Mouse (Mus musculus): ENCODE measurements at regions not wholly inside any gene's neighbourhood (a gene's known extent, or its start where the extent isn't known, plus 50 kb on each side); places are given as distances from the start of the nearest gene placed in this dataset.

DNA sequence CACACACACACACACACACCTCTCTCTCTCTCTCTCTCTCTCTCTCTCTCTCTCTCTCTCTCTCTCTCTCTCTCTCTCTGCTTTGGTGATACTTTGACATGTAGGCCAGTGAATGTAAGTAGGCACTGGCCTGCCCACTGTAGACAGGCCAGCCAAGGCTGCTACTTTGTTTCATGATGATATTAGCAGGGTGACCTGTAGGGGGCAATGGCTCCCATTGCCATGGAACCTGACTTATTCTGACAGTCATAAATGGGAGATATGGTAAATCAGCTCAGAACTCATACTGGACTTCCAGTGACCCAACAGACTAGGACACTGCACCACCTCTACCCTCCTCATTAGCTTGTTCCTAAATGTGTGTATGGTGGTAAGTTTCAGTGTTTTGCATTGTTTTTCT is 235.0 kb upstream of the Gm10192 start:
- Histone ChIP-seq H3K9ac (ENCODE audit: low read length) (no peak overlapping the region), H3K27ac (ENCODE audit: low read length) (no peak overlapping the region), H3K9me3 (replicated peaks; ENCODE audit: control insufficient read depth, low read length) (no peaks in the 10 kb centered on the region), H3K4me1 (ENCODE audit: control insufficient read depth, insufficient read depth, low read length) (no peaks in the 10 kb centered on the region), H3K4me3 (replicated peaks; ENCODE audit: low read length) (no peak overlapping the region), H3K27me3 (ENCODE audit: control insufficient read depth, insufficient read depth, low read length) (no peaks in the 10 kb centered on the region), H3K36me3 (ENCODE audit: control insufficient read depth, insufficient read depth, low read length) (no peaks in the 10 kb centered on the region), H3K4me2 (ENCODE audit: low read depth, low read length) (no peak overlapping the region)
- ATAC-seq (ENCODE audit: insufficient read depth, low FRiP score) = no peak

DNA sequence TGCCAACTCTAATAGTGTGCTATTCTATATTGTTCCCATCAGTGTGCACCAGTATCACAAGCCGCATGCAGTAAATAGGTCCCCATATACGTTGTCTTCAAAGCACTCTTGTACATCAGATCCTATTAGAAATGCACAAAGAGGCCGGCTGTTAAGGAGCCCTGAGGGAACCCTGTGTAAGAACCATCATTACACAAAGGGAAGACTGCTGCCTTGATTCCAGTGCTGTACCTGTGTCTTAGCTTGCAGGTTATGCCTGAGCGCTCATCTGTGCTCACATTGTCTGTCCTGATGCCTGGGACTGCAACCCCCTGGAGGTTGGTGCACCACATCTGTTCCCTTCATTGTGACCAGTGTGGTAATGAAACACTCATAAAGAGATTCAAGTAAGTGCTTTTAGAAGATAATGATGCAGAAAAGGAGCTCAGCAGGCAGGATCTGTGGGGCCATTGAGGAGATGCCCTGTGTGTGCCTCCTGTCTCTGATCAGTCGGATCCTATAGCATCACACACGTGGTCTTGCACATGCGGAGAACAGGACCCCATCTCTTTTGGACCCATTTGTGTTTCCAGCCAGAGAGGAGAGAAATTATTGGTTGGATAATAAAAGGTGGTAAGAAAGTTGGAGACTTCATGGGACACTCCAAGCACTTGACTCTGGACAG is 225.8 kb upstream of the Gm10192 start:
- no peak overlapping the region for H3K9ac ChIP-seq (ENCODE audit: low read length)
- no peak overlapping the region for H3K4me3 ChIP-seq (replicated peaks; ENCODE audit: low read length)
- no peaks in the 10 kb centered on the region for H3K4me1 ChIP-seq (ENCODE audit: control insufficient read depth, insufficient read depth, low read length)
- ATAC-seq (ENCODE audit: insufficient read depth, low FRiP score) = no peak
- no peaks in the 10 kb centered on the region for H3K27me3 ChIP-seq (ENCODE audit: control insufficient read depth, insufficient read depth, low read length)
- H3K36me3 ChIP-seq (ENCODE audit: control insufficient read depth, insufficient read depth, low read length) = no peaks in the 10 kb centered on the region
- H3K9me3 ChIP-seq (replicated peaks; ENCODE audit: control insufficient read depth, low read length) = no peaks in the 10 kb centered on the region
- no peak overlapping the region for H3K4me2 ChIP-seq (ENCODE audit: low read depth, low read length)
- H3K27ac ChIP-seq (ENCODE audit: low read length) = no peak overlapping the region
- WGBS = 87% methylated on average over 7 of the region's 7 CpGs

DNA sequence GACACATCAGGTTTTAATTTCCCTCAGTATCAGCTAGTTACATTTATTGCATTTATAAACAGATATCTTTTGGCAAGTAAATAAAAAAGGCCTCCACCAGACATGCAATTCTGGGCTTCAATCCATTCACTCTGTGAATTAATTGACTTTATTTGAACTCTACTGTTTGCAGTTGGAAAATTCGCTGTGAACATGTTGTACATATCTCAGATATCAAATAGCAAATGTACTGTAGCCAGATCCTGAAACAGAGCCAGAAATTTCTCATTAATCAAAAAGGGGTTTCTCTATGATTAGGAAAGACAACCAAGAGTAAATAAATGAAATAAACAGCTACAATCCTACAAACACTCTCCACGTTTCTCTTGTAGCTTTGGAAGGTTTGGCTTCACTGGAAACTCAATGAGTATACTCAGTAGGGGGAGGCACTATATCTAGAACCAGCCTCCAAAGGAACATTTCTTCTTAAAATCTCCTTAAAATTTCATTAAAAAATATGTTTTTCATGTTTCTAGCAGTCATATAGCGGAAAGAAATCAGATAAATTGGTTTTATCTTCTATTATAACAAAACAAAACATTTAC is 211.8 kb upstream of the Gm10192 start:
- Histone ChIP-seq H3K27ac (ENCODE audit: low read length) (no peak overlapping the region), H3K9ac (ENCODE audit: low read length) (no peak overlapping the region), H3K4me3 (replicated peaks; ENCODE audit: low read length) (no peak overlapping the region), H3K9me3 (replicated peaks; ENCODE audit: control insufficient read depth, low read length) (no peaks in the 10 kb centered on the region), H3K4me1 (ENCODE audit: control insufficient read depth, insufficient read depth, low read length) (no peaks in the 10 kb centered on the region), H3K36me3 (ENCODE audit: control insufficient read depth, insufficient read depth, low read length) (no peaks in the 10 kb centered on the region), H3K27me3 (ENCODE audit: control insufficient read depth, insufficient read depth, low read length) (no peaks in the 10 kb centered on the region), H3K4me2 (ENCODE audit: low read depth, low read length) (no peak overlapping the region)
- no peak for ATAC-seq (ENCODE audit: insufficient read depth, low FRiP score)
- WGBS = 47% methylated on average over 3 of the region's 3 CpGs

DNA sequence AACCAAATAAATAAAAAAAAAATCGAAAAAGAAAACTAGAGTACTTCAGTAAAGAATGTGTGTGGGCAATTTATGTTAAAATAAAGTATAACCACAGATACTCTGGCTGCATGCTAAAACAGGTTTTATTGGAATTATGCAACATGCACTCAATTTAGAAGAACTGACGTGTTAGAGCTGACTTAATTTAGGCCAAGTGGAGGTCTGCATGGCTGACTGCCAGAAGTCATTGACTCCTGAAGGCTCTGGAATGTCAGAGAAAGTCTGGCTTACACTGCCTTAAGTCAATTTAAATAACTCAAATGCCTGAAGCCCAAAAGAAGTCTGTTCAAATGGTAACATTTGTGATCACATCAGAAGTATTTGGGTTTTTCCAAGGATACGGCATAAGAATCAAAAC is 198.1 kb upstream of the Gm10192 start:
- no peak for ATAC-seq (ENCODE audit: insufficient read depth, low FRiP score)
- Histone ChIP-seq H3K36me3 (ENCODE audit: control insufficient read depth, insufficient read depth, low read length) (no peaks in the 10 kb centered on the region), H3K27ac (ENCODE audit: low read length) (no peak overlapping the region), H3K27me3 (ENCODE audit: control insufficient read depth, insufficient read depth, low read length) (no peaks in the 10 kb centered on the region), H3K4me1 (ENCODE audit: control insufficient read depth, insufficient read depth, low read length) (no peaks in the 10 kb centered on the region), H3K9ac (ENCODE audit: low read length) (no peak overlapping the region), H3K4me3 (replicated peaks; ENCODE audit: low read length) (no peak overlapping the region), H3K9me3 (replicated peaks; ENCODE audit: control insufficient read depth, low read length) (no peaks in the 10 kb centered on the region), H3K4me2 (ENCODE audit: low read depth, low read length) (no peak overlapping the region)
- WGBS = 40% methylated on average over 3 of the region's 3 CpGs

DNA sequence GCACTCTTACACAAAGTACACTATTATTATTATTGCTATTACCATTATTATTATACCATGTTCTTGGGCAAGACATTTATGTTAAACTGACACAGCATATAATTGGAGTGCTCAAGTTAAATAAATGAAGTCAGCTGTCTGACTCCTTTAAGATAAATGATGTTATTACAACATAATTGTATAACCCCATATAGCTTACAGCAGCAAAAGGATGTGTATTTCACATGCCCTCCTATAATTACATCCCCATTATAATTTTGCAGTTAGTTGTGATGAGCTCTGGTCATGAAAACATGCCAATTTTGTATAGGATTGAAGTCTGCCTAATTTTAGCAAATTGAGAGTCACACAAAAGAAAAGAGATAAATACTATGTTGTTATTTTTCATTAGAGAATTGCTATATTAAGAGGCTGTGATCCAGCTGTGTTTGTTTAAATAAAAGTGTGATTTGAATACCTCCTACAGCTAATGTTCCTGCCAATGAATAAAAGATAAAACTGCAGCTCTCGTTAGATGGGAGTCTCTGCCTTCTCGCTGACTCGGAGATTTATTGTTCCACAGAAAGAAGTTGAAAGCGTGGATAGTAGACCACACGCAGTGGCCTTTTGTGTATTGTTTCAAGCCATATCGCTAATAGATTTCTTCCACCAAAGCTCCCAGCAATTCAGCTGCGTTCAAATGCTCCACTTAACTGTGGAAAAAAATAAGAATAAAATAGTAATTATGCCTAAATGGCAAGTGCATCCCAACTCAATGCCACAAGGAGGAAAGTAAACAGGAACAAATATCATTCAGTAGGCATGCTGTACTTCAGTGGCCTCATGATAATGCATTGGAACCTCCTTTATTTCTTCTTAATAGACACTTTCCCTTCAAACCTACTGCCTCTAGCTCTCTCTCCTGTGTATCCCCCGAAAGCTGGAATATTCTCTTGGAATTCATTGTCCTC is 194.9 kb upstream of the Gm10192 start:
- H3K27ac ChIP-seq (ENCODE audit: low read length) = no peak overlapping the region
- WGBS = 52% methylated on average over 8 of the region's 8 CpGs
- H3K4me2 ChIP-seq (ENCODE audit: low read depth, low read length) = no peak overlapping the region
- H3K4me3 ChIP-seq (replicated peaks; ENCODE audit: low read length) = no peak overlapping the region
- H3K27me3 ChIP-seq (ENCODE audit: control insufficient read depth, insufficient read depth, low read length) = no peaks in the 10 kb centered on the region
- no peak for ATAC-seq (ENCODE audit: insufficient read depth, low FRiP score)
- H3K9me3 ChIP-seq (replicated peaks; ENCODE audit: control insufficient read depth, low read length) = no peaks in the 10 kb centered on the region
- no peak overlapping the region for H3K9ac ChIP-seq (ENCODE audit: low read length)
- H3K4me1 ChIP-seq (ENCODE audit: control insufficient read depth, insufficient read depth, low read length) = no peaks in the 10 kb centered on the region
- H3K36me3 ChIP-seq (ENCODE audit: control insufficient read depth, insufficient read depth, low read length) = no peaks in the 10 kb centered on the region

DNA sequence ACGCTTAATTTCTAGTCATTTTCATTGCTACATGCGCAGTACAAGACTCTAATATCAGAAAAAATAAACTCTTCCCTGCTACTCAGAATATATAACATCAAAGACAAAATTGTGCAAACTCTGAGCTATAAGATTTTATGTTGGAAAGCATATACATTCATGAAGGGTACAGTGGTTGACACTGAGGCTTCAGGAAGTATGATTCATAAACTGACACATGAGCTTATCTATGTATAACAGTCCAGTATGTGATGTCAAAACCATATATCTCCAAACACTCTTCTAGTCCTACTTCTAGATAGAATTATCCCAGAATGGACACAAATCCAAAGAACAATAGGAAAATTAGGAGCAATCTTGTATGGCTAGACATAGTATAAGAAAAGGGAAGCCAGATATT is 177.5 kb upstream of the Gm10192 start:
- no peak for ATAC-seq (ENCODE audit: insufficient read depth, low FRiP score)
- Histone ChIP-seq H3K4me2 (ENCODE audit: low read depth, low read length) (no peak overlapping the region), H3K27me3 (ENCODE audit: control insufficient read depth, insufficient read depth, low read length) (no peaks in the 10 kb centered on the region), H3K9me3 (replicated peaks; ENCODE audit: control insufficient read depth, low read length) (no peaks in the 10 kb centered on the region), H3K27ac (ENCODE audit: low read length) (no peak overlapping the region), H3K4me1 (ENCODE audit: control insufficient read depth, insufficient read depth, low read length) (no peaks in the 10 kb centered on the region), H3K4me3 (replicated peaks; ENCODE audit: low read length) (no peak overlapping the region), H3K36me3 (ENCODE audit: control insufficient read depth, insufficient read depth, low read length) (no peaks in the 10 kb centered on the region), H3K9ac (ENCODE audit: low read length) (no peak overlapping the region)
- 88% methylated on average over 2 of the region's 2 CpGs for WGBS

DNA sequence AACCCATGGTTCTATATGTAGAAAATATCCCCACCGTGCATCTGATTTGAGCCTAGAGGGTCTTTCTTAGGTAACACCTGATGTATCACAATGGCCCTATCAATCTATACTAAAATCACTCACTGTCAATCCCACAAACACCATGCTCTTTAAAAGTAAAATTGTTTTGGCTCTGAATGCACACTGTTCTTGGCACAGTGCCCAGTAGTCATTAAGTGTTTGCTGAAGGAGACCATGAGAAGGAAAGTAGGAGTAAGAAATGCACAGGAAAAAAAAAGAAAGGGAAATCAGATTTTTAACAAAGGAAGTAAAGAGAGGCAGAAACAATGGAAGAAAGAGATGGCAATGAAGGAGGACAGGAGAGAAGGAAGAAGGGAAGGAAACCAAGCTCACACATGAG is 175.0 kb upstream of the Gm10192 start:
- ATAC-seq (ENCODE audit: insufficient read depth, low FRiP score) = no peak
- Histone ChIP-seq H3K4me2 (ENCODE audit: low read depth, low read length) (no peak overlapping the region), H3K9me3 (replicated peaks; ENCODE audit: control insufficient read depth, low read length) (no peaks in the 10 kb centered on the region), H3K27ac (ENCODE audit: low read length) (no peak overlapping the region), H3K9ac (ENCODE audit: low read length) (no peak overlapping the region), H3K4me3 (replicated peaks; ENCODE audit: low read length) (no peak overlapping the region), H3K27me3 (ENCODE audit: control insufficient read depth, insufficient read depth, low read length) (no peaks in the 10 kb centered on the region), H3K36me3 (ENCODE audit: control insufficient read depth, insufficient read depth, low read length) (no peaks in the 10 kb centered on the region), H3K4me1 (ENCODE audit: control insufficient read depth, insufficient read depth, low read length) (no peaks in the 10 kb centered on the region)
- 65% methylated on average over 1 of the region's 1 CpGs for WGBS

DNA sequence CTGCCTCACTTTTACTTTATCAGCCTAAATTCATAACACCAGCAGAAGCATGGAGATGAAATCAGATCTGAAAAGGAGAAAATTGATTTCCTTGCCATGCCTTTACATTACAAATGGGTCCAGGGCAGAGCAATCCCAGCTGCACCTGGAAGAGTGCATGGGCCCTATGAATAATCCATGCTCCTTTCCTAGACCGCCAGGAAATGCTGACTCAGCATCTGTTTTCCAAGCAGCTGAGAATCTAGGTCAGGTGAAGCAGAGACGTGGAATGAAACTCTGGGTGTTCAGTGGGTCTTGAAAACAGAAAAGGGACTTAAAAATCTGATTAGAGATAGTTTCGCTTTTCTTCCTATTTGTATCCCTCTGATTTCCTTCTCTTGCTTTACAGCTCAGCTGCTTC is 163.8 kb upstream of the Gm10192 start:
- H3K4me3 ChIP-seq (replicated peaks; ENCODE audit: low read length) = no peak overlapping the region

DNA sequence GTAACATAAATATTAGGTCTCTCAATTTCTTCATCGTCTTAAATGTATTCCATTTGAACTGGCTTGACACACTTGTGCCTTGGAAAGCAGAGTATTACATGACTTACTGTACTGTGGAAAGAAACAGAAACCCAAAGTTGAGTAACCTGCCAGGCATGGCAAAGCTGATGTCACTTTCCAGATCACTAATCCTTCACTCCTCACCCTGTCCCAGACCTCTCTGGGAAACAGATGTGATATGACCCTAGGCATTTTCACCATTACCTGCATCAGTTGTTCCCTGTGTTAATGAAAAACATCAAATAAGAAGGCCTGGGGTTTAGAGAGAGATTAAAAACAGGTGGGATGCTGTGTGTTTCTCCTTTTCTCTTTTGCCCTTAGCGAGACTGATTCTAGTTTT is 161.4 kb upstream of the Gm10192 start:
- no peaks in the 10 kb centered on the region for H3K4me1 ChIP-seq (ENCODE audit: control insufficient read depth, insufficient read depth, low read length)
- H3K9ac ChIP-seq (ENCODE audit: low read length) = no peak overlapping the region
- no peak overlapping the region for H3K27ac ChIP-seq (ENCODE audit: low read length)
- ATAC-seq (ENCODE audit: insufficient read depth, low FRiP score) = no peak
- H3K9me3 ChIP-seq (replicated peaks; ENCODE audit: control insufficient read depth, low read length) = no peaks in the 10 kb centered on the region
- no peaks in the 10 kb centered on the region for H3K27me3 ChIP-seq (ENCODE audit: control insufficient read depth, insufficient read depth, low read length)
- WGBS = 70% methylated on average over 2 of the region's 2 CpGs
- H3K36me3 ChIP-seq (ENCODE audit: control insufficient read depth, insufficient read depth, low read length) = no peaks in the 10 kb centered on the region
- no peak overlapping the region for H3K4me2 ChIP-seq (ENCODE audit: low read depth, low read length)
- no peak overlapping the region for H3K4me3 ChIP-seq (replicated peaks; ENCODE audit: low read length)

More for the DNA sequence above, 163.8 kb upstream of the Gm10192 start:
- Histone ChIP-seq H3K27ac (ENCODE audit: low read length) (no peak overlapping the region), H3K9me3 (replicated peaks; ENCODE audit: control insufficient read depth, low read length) (no peaks in the 10 kb centered on the region), H3K9ac (ENCODE audit: low read length) (no peak overlapping the region), H3K27me3 (ENCODE audit: control insufficient read depth, insufficient read depth, low read length) (no peaks in the 10 kb centered on the region), H3K36me3 (ENCODE audit: control insufficient read depth, insufficient read depth, low read length) (no peaks in the 10 kb centered on the region), H3K4me2 (ENCODE audit: low read depth, low read length) (no peak overlapping the region), H3K4me1 (ENCODE audit: control insufficient read depth, insufficient read depth, low read length) (no peaks in the 10 kb centered on the region)
- 53% methylated on average over 3 of the region's 3 CpGs for WGBS
- no peak for ATAC-seq (ENCODE audit: insufficient read depth, low FRiP score)

All from stomach, embryonic 16.5 days (tissue).